Mouse (Mus musculus): ENCODE data around the gene Timm44. TPM values are rescaled to one million over a fixed set of nuclear protein-coding genes. Genes with fewer than 3 reads are reported as not detected.

Gene Timm44
- polyA plus RNA-seq, 1 experiment from 2014 or later: 86.6 TPM

GRCm38 (mm10) chr8:4239193-4239890 is 36.4 kb downstream of the Timm44 start:
- no peaks in the 10 kb centered on the region for H3K27me3 ChIP-seq
- ChIA-PET CTCF (interaction anchor here (1.5 to 4.8 kb wide), 3 partner anchors 10 to 39 kb away, joined by 3 to 37 read pairs (median 12); partner anchors contain the start of gene Tgfbr3l), POLR2A (interaction anchor here (0.9 to 3.7 kb wide), 4 partner anchors 10 to 37 kb away, joined by 3 to 20 read pairs (median 3); partner anchors contain the start of gene Tgfbr3l)
- no peak for TF ChIP-seq CTCF (IDR thresholded peaks at IDR 0.05)
- DNase-seq (ENCODE audit: low read depth, low spot score) (no peak), ATAC-seq (no peak)
- in situ Hi-C loops (cut with MboI; ENCODE audit: low pct_unique_long_range_greater_than_20kb): no loop called here

- in situ Hi-C loops (cut with MboI; ENCODE audit: low pct_unique_long_range_greater_than_20kb): no loop called here
- no peaks in the 10 kb centered on the region for H3K27me3 ChIP-seq
- CTCF ChIA-PET: interaction anchor here (0.7 to 4.8 kb wide), 5 partner anchors 10 to 39 kb away, joined by 3 to 37 read pairs (median 3); partner anchors contain the start of gene Tgfbr3l
- no peak for TF ChIP-seq CTCF (IDR thresholded peaks at IDR 0.05)
- POLR2A ChIA-PET: interaction anchor here (0.7 to 3.7 kb wide), 5 partner anchors 11 to 65 kb away, joined by 3 to 20 read pairs (median 3); partner anchors contain the start of gene Tgfbr3l
- DNase-seq (ENCODE audit: low read depth, low spot score) (peak; percentile 98), ATAC-seq (peak; percentile 87)
Observed at GRCm38 (mm10) chr8:4238434-4239192, 37.1 kb downstream of the Timm44 start, which contains the start of the genes Map2k7 and Gm49320. Map2k7 (plus strand) TSS chr8:4238740. Gm49320 (plus strand) TSS chr8:4238865.

- POLR2A ChIA-PET: interaction anchor here (0.7 to 3.7 kb wide), 2 partner anchors 12 to 65 kb away, joined by 3 to 20 read pairs; partner anchors contain the start of gene Tgfbr3l
- DNase-seq (ENCODE audit: low read depth, low spot score) (no peak), ATAC-seq (no peak)
- no peaks in the 10 kb centered on the region for H3K27me3 ChIP-seq
- in situ Hi-C loops (cut with MboI; ENCODE audit: low pct_unique_long_range_greater_than_20kb): no loop called here
- CTCF ChIA-PET: interaction anchor here (0.7 to 4.8 kb wide), 6 partner anchors 9 to 38 kb away, joined by 3 to 37 read pairs (median 4); partner anchors contain the start of gene Tgfbr3l
- no peak for TF ChIP-seq CTCF (IDR thresholded peaks at IDR 0.05)
Observed at GRCm38 (mm10) chr8:4237814-4238433, 37.8 kb downstream of the Timm44 start.

DNA sequence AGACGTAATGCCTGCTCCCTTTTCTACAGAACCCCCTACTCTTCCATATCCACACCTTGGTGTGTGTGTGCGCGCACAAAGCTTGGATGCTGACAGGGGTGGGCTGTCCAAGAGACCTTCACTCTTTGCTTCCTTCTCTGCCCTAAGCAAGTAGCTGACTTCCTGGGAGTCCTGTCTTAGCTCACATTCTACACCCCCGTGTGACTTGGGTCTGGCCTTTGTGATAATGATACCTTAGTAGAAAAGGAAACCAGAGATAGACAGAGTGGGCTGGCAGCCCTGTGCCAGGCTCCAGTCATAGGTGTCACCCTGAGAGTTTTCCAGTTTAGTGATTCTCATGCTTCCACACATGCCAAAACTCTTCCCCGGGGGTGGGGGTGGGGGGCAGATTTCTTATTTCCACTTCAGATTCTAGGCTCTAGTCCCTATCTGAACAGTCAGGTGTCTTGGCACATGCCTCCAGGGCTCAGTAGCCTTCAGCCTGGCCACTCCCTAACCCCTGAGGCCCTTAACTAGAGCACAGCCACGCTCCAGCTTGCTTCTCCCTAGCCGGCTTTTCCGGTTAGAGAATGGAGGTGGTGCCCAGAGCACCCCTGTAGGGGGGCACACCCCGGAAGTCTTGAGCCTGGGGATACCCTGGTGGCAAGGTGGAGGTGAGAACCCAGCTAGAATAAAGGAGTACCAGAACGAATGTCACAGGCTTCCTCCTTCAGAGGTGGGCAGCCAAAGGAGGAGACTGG is 44.9 kb downstream of the Timm44 start:
- no peak for TF ChIP-seq CTCF (IDR thresholded peaks at IDR 0.05)
- in situ Hi-C loops (cut with MboI; ENCODE audit: low pct_unique_long_range_greater_than_20kb): no loop called here
- no peak for DNase-seq (ENCODE audit: low read depth, low spot score)
- ChIA-PET CTCF (interaction anchor here (1.0 to 1.5 kb wide), 3 partner anchors 15 to 51 kb away, joined by 3 to 4 read pairs (median 4); no protein-coding TSS in a partner anchor), POLR2A (no interaction called here)
- peaks cover 8% of the 10 kb centered on the region for H3K27me3 ChIP-seq
- ATAC-seq: no peak

GRCm38 (mm10) chr8:4229784-4230183 is 45.9 kb downstream of the Timm44 start:
- no peak for DNase-seq (ENCODE audit: low read depth, low spot score)
- peaks cover 8% of the 10 kb centered on the region for H3K27me3 ChIP-seq
- ATAC-seq: no peak
- in situ Hi-C loops (cut with MboI; ENCODE audit: low pct_unique_long_range_greater_than_20kb): no loop called here
- CTCF ChIA-PET: interaction anchor here (1.0 to 1.5 kb wide), 3 partner anchors 8 to 21 kb away, joined by 3 to 4 read pairs (median 4); partner anchors contain the start of genes Gm49320 and Map2k7
- POLR2A ChIA-PET: no interaction called here
- TF ChIP-seq CTCF (IDR thresholded peaks at IDR 0.05): no peak

- ChIA-PET POLR2A (no interaction called here), CTCF (interaction anchor here (1.0 kb wide), 1 partner anchor 23 kb away, joined by 3 read pairs; no protein-coding TSS in a partner anchor)
- ATAC-seq (no peak), DNase-seq (ENCODE audit: low read depth, low spot score) (no peak)
- H3K27me3 ChIP-seq: peaks cover 14% of the 10 kb centered on the region
- in situ Hi-C loops (cut with MboI; ENCODE audit: low pct_unique_long_range_greater_than_20kb): no loop called here
- no peak for TF ChIP-seq CTCF (IDR thresholded peaks at IDR 0.05)
Observed at GRCm38 (mm10) chr8:4227919-4228318, 47.8 kb downstream of the Timm44 start.

DNA sequence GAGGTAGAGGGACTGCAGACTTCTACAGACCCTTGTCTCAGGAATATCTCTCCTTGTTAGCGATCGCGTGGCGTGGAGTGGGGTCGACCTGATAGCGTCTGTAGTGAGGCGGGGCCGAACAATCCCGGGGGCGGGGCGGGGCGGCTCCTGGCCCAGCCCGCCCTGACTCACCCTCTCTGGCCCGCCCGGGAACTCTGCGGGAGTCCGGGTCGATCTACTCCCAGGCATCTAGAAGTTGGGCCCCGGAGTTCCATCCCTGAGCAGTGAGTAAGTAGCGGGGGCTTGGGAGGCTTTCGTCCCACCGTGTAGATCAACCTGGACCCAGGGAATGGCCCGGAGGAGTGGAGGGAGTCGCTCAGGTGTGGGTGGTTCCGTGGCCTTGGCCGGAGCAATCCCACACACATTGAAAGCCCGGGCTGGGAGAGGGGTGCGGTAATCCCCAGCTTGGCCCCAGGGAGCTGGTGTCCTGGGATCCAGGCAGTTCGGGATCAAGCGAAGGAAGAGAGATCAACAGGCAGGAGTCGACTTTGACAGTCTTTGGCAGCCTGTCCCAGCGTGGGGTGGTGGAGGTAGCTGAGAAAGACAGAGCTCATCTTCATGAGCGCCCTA is 48.9 kb downstream of the Timm44 start, which contains the start of gene Lrrc8e:
Lrrc8e (plus strand) TSS at position 89 of the 609 bp plus-strand sequence.
- ChIA-PET POLR2A (no interaction called here), CTCF (interaction anchor here (0.8 to 1.4 kb wide), 4 partner anchors 11 to 35 kb away, joined by 3 to 7 read pairs (median 3); partner anchors contain the start of gene Prr36)
- no peak for DNase-seq (ENCODE audit: low read depth, low spot score)
- peak; percentile 78 for ATAC-seq
- in situ Hi-C loops (cut with MboI; ENCODE audit: low pct_unique_long_range_greater_than_20kb): no loop called here
- H3K27me3 ChIP-seq: peaks cover 17% of the 10 kb centered on the region
- TF ChIP-seq CTCF (IDR thresholded peaks at IDR 0.05): no peak

DNA sequence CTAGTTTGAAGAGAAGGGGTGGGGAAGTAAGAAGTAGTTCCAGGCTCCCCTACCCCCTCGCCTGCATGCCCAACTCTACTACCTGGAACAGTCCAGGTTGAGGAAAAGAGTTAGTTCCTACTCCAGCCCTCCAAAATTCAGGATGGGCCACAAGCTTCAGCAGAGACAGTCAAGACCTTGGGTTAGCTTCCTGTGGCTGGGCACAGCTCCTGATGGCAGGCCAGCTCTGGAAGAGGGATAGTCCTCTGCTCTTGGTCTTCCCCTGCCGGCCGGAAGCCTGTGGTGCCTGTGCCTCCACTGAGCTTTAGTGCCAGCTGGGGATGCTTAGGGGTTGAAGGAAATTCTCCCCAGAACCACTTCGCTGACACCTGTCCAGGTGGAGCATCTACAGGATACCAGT is 49.4 kb downstream of the Timm44 start:
- ChIA-PET CTCF (interaction anchor here (1.4 kb wide), 1 partner anchor 10 kb away, joined by 7 read pairs; the partner anchor contains the start of gene Prr36), POLR2A (no interaction called here)
- ATAC-seq (peak; percentile 42), DNase-seq (ENCODE audit: low read depth, low spot score) (no peak)
- in situ Hi-C loops (cut with MboI; ENCODE audit: low pct_unique_long_range_greater_than_20kb): no loop called here
- TF ChIP-seq CTCF (IDR thresholded peaks at IDR 0.05): no peak
- H3K27me3 ChIP-seq: peaks cover 17% of the 10 kb centered on the region

- in situ Hi-C loops (cut with MboI; ENCODE audit: low pct_unique_long_range_greater_than_20kb): no loop called here
- DNase-seq (ENCODE audit: low read depth, low spot score) (no peak), ATAC-seq (no peak)
- ChIA-PET POLR2A (no interaction called here), CTCF (no interaction called here)
- no peak for TF ChIP-seq CTCF (IDR thresholded peaks at IDR 0.05)
- H3K27me3 ChIP-seq: peaks cover 21% of the 10 kb centered on the region
Observed at GRCm38 (mm10) chr8:4222059-4222458, 53.7 kb downstream of the Timm44 start.
